Mouse (Mus musculus) midbrain, embryonic 11.5 days (tissue): ENCODE results near the gene Sdha. TPM values are rescaled to one million over a fixed set of nuclear protein-coding genes. Genes with fewer than 3 reads are reported as not detected.

Experiments used
- ATAC-seq: fragments of 200-750 bp; cut with Nextera tagmentation; 2 replicates; pipeline ENCODE4 v1.8.0; 2017; ENCODE audit warnings: moderate TSS enrichment, moderate library complexity; ENCODE audit not compliant: low FRiP score
- DNase-seq: peaks from one replicate; pipeline ENCODE4 v3.0.0; 2015; ENCODE audit warnings: low spot score; ENCODE audit errors: missing footprints
- H3K27ac ChIP-seq: fragments of 300-500 bp; sonication (generic); 2 replicates; pipeline ENCODE4 v1.5.1; 2014; ENCODE audit warnings: low read depth, low read length
- H3K27me3 ChIP-seq: fragments of 300-500 bp; sonication (generic); 2 replicates; pipeline ENCODE4 v1.6.1; 2014; ENCODE audit warnings: mild to moderate bottlenecking, low read length, moderate library complexity, mixed read lengths; ENCODE audit not compliant: control insufficient read depth, insufficient read depth
- H3K36me3 ChIP-seq: fragments of 300-500 bp; sonication (generic); 2 replicates; pipeline ENCODE4 v1.6.1; 2014; ENCODE audit warnings: mild to moderate bottlenecking, low read length, moderate library complexity, mixed read lengths; ENCODE audit not compliant: control insufficient read depth, insufficient read depth
- H3K4me1 ChIP-seq: fragments of 300-500 bp; sonication (generic); 2 replicates; pipeline ENCODE4 v1.6.1; 2014; ENCODE audit warnings: low read length; ENCODE audit not compliant: control insufficient read depth, insufficient read depth
- H3K4me2 ChIP-seq: fragments of 300-500 bp; sonication (generic); 2 replicates; pipeline ENCODE4 v1.6.1; 2014; ENCODE audit warnings: mild to moderate bottlenecking, moderate library complexity
- H3K4me3 ChIP-seq: fragments of 300-500 bp; sonication (generic); 2 replicates; pipeline ENCODE4 v1.5.1; 2014; ENCODE audit warnings: low read depth, low read length
- H3K9ac ChIP-seq: fragments of 300-500 bp; sonication (generic); 2 replicates; pipeline ENCODE4 v1.6.1; 2014; ENCODE audit warnings: low read length
- H3K9me3 ChIP-seq: fragments of 300-500 bp; sonication (generic); 2 replicates; pipeline ENCODE4 v1.6.1; 2016; ENCODE audit warnings: low read length; ENCODE audit not compliant: control insufficient read depth
- WGBS: fragments of 180-500 bp; shearing (Covaris S2); extraction: QIAGEN DNeasy Blood & Tissue Kit; methylation state at CpG from one replicate; pipeline ENCODE4 v1.1.7; 2014; 5-methylcytosine and 5-hydroxymethylcytosine counted together
- polyA plus RNA-seq: library from polyadenylated mRNA; unstranded; fragments of >200 nt; fragmentation: Nextera tagmentation; extraction: Ambion mirVana; gene quantifications from 2 replicates; pipeline ENCODE4 v1.2.1, GENCODE M21; 2014

Gene Sdha
- polyA plus RNA-seq, 1 experiment from 2014 or later: 227 TPM

DNA sequence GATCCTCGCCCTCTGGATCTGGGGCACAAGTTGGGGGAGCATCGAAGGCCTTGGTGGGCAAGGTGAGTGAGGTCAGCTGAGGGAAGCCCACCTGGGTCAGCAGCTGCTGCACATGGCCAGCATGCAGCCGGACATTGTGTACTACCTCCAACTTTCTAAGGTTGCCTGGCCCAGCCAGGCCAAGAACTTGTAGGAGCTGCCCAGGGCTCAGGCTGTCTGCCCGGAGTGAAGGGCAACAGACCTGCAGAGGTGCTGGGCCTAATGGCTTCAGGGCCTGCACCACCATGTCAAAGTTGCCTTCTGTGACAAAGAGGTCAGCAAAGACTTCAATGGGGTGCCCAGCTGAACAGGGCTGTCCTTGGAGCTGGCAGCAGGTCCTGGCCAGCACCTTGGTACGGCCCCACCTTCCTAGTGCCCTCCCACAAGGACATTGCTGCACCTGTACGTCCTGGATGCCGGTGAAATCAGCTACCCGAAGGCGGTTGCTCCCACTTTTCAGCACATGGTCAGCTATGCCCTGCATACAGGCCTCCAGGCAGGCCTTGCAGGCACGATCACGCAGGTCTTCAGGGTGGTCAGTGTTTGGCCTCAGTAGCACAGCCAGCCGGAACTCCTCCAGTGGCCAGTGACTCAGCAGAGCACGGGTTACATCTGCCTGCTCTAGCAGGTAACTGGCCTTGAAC lies 13.2 kb upstream of the Sdha start:
- no peak overlapping the region for H3K9ac ChIP-seq
- peaks cover 2% of the 10 kb centered on the region; the same call in 1 of the 2 replicates for H3K36me3 ChIP-seq
- no peak overlapping the region for H3K27ac ChIP-seq
- DNase-seq: no peak
- no peaks in the 10 kb centered on the region for H3K9me3 ChIP-seq
- H3K4me1 ChIP-seq: no peaks in the 10 kb centered on the region
- H3K4me2 ChIP-seq: no peak overlapping the region
- H3K27me3 ChIP-seq: no peaks in the 10 kb centered on the region
- no peak overlapping the region for H3K4me3 ChIP-seq
- WGBS: 91% methylated on average over 13 of the region's 13 CpGs
- ATAC-seq: no peak; the same call in 1 of the 2 replicates

DNA sequence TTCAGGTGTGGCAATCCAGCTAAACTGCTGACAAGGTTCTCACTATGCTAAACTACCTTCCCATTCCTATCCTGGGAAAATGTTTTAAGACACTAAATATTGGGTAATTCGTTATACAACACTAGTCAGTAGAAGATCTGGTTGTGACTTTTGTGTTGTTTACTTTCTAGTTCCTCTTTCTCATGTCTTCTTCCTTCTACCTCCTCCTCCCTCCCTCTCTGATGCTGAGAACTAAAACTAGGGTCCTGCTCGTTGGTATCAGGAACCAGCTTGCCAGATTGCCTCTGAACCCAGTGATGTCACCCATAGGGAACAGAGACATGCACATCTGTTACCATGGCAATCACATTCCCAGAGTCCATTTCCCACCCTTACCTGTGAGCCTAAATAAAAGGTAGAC lies 12.1 kb upstream of the Sdha start:
- DNase-seq (no peak), ATAC-seq (no peak; the same call in 1 of the 2 replicates)
- no peak overlapping the region for H3K4me2 ChIP-seq
- H3K9ac ChIP-seq: no peak overlapping the region
- no peaks in the 10 kb centered on the region for H3K9me3 ChIP-seq
- no peaks in the 10 kb centered on the region for H3K27me3 ChIP-seq
- H3K4me1 ChIP-seq: no peaks in the 10 kb centered on the region
- peaks cover 2% of the 10 kb centered on the region; the same call in 1 of the 2 replicates for H3K36me3 ChIP-seq
- no peak overlapping the region for H3K27ac ChIP-seq
- no peak overlapping the region for H3K4me3 ChIP-seq
- 71% methylated on average over 2 of the region's 2 CpGs for WGBS

DNA sequence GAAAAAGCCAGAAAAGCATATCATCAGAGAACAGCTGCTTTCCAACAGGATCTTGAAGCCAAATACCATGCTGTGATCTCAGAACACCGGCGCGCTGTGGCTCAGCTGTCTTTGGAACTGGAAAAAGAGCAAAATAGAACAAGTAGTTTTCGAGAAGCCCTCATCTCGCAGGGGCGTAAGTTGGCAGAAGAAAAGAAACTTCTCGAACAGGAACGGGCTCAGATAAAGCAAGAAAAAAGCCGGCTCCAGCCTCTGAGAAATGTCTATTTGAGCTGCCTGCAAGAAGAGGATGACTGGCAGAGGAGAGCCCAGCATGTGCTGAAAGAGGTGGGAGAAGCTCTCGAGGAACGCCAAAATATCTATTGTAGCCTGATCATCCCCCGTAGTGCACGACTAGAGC lies 6.4 kb upstream of the Sdha start:
- DNase-seq: no peak
- ATAC-seq: no peak
- peaks cover 9% of the 10 kb centered on the region for H3K36me3 ChIP-seq
- no peak overlapping the region for H3K4me3 ChIP-seq
- H3K4me1 ChIP-seq: no peaks in the 10 kb centered on the region
- H3K9ac ChIP-seq: no peak overlapping the region
- H3K9me3 ChIP-seq: no peaks in the 10 kb centered on the region
- 96% methylated on average over 13 of the region's 13 CpGs for WGBS
- no peaks in the 10 kb centered on the region for H3K27me3 ChIP-seq
- H3K4me2 ChIP-seq: no peak overlapping the region
- no peak overlapping the region for H3K27ac ChIP-seq

DNA sequence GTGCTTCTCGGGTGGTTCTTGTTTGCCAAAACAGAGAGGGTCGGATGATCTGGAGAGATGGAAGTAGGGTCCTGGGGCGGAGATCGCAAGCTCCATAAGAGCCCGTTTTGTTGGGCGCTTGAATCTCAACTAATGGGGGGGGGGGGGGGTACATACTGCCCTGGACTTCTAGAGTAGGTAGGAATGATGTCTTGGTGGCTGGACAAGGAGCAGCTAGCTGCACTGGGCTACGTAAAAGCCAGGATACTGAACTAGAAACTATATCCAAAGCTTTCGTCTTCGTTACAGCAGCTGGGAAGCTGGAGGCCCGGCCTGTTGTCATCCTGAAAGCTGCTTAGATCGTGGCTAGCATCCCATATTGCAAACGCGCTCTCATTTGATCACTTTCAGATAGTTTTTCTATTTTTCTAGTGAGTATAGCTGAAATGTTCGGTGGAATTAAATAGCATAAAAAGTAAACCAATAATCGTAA lies 391 bp upstream of the Sdha start:
- peak overlapping the region; percentile 75 for H3K4me3 ChIP-seq
- H3K36me3 ChIP-seq: no peaks in the 10 kb centered on the region
- H3K4me1 ChIP-seq: peaks cover 10% of the 10 kb centered on the region; the same call in 1 of the 2 replicates
- ATAC-seq (peak; percentile 72; the same call in 1 of the 2 replicates), DNase-seq (no peak)
- H3K4me2 ChIP-seq: peak overlapping the region; percentile 84
- peak overlapping the region; percentile 90 for H3K9ac ChIP-seq
- H3K9me3 ChIP-seq: no peaks in the 10 kb centered on the region
- H3K27me3 ChIP-seq: no peaks in the 10 kb centered on the region
- 1% methylated on average over 15 of the region's 15 CpGs for WGBS
- no peak overlapping the region; the same call in 1 of the 2 replicates for H3K27ac ChIP-seq

DNA sequence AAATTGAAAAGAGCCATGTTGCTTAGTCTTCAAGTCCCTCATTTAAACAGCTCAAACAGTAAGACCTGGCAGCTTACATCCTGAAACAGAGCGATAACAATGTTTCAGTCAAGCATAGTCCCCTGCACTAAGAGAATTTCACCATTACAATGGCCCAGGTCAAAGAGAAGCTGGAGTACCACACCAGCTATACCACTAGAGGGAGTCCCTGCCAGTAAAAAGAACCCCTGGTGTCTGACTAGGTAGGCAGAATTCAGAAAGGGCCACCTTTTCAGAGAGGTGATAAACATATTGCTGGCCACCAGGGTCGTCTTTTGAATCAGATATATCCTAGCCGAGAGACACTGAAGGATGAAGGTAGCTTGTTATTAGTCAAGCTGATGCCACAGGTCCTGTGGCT lies 9.0 kb downstream of the Sdha start:
- H3K9ac ChIP-seq: no peak overlapping the region
- H3K4me2 ChIP-seq: no peak overlapping the region

DNA sequence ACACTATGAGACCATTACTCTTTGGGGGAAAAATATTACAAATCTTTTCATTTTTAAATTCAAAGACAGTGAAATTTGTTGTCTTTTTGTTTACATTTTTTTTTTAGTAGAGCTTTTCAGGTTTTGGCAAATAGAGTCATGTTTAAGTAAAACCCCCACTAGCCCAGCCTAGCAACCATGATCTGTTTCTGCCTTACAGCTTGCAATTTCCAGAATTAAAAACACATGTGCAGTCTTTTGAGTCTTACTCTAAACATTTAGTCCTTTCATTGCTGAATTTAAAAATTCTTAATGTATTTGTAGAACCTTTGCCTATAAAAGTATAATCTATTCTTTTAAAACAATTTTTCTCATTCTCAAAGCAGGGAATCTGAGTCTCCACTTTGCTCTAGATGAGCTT lies 20.8 kb downstream of the Sdha start:
- H3K36me3 ChIP-seq: peaks cover 17% of the 10 kb centered on the region
- ATAC-seq (no peak), DNase-seq (no peak)
- no peak overlapping the region for H3K4me2 ChIP-seq
- H3K4me3 ChIP-seq: no peak overlapping the region
- no peaks in the 10 kb centered on the region for H3K9me3 ChIP-seq
- no peak overlapping the region for H3K9ac ChIP-seq
- no peaks in the 10 kb centered on the region for H3K27me3 ChIP-seq
- H3K27ac ChIP-seq: no peak overlapping the region
- H3K4me1 ChIP-seq: no peaks in the 10 kb centered on the region

More for the DNA sequence above, 9.0 kb downstream of the Sdha start:
- 0 out of 2 replicates have a peak, but pooled peaks have one; percentile 57 for ATAC-seq
- H3K27ac ChIP-seq: no peak overlapping the region
- no peak overlapping the region for H3K4me3 ChIP-seq
- H3K36me3 ChIP-seq: peaks cover 12% of the 10 kb centered on the region; the same call in 1 of the 2 replicates
- H3K27me3 ChIP-seq: no peaks in the 10 kb centered on the region
- H3K4me1 ChIP-seq: no peaks in the 10 kb centered on the region
- no peaks in the 10 kb centered on the region for H3K9me3 ChIP-seq
- WGBS: 57% methylated on average over 3 of the region's 3 CpGs
- peak; percentile 86 for DNase-seq

DNA sequence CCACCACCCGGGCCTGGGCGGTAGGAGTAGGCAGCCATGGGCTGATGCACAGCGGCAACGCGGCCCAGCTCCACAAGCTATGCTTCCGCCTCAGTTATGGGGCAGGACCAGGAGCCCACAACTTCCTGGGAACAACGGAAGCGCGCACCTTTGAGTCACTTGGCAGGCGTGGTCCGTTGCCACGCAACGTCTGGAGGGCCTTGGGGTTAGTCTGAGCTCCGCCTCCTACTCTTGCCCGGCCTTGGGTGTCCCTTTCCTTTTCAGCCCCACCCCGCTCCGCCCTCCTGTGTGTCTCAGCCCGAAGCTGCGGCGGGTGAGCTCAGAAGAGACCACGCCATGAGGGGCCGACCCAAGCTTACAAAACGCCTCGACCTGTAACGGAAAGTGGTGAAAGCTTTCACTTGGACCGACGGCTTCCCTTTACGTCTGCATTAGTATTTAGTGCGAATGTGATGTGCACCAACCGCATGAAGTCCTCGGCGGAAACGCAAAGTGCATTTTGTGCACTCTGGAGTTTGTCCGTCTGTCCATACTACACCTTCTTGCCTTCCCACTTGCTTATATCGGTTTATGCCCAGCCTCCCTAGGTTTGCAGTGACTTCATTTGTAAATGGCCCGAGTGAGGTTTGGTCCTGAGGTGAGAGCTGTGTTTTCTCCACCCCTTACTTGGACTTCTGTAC lies 32.8 kb downstream of the Sdha start, which contains the start of gene Pdcd6:
Gene Pdcd6, minus strand, starts transcription at position 411 of the 680 bp plus-strand sequence.
- H3K9me3 ChIP-seq: no peaks in the 10 kb centered on the region
- peak within 1 kb of the TSS; percentile 80 for H3K4me2 ChIP-seq
- no peak within 1 kb of the TSS; the same call in 1 of the 2 replicates for H3K27ac ChIP-seq
- DNase-seq (peak; percentile 98), ATAC-seq (peak; percentile 99)
- peak within 1 kb of the TSS; percentile 83 for H3K9ac ChIP-seq
- peak within 1 kb of the TSS; percentile 82 for H3K4me3 ChIP-seq
- H3K27me3 ChIP-seq: no peaks in the 10 kb centered on the region
- WGBS: under 1% methylated on average over 36 of the region's 36 CpGs
- H3K4me1 ChIP-seq: peaks cover 9% of the 10 kb centered on the region
- peaks cover 10% of the 10 kb centered on the region; the same call in 1 of the 2 replicates for H3K36me3 ChIP-seq

DNA sequence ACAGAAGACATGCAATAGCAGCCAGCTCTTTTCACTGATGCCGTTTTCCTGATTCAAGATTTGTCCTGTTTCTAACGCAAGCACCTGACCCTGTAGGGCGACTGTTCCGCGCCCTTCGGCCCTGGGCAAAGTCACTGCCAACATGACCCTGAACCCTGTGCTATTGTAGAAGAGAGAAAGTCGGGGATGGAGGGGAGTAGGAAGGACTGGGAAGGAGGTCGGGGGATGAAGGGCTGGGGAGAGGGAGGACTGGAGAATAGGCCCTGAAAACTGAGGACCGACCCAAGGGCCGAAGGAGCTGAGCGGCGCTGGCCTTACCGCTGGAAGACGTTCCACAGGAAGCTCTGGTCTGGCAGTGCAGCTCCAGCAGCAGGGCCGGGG lies 33.3 kb downstream of the Sdha start:
- DNase-seq (no peak), ATAC-seq (no peak)
- H3K36me3 ChIP-seq: peaks cover 5% of the 10 kb centered on the region; the same call in 1 of the 2 replicates
- H3K9me3 ChIP-seq: no peaks in the 10 kb centered on the region
- H3K9ac ChIP-seq: peak overlapping the region; percentile 83
- H3K4me3 ChIP-seq: peak overlapping the region; percentile 82
- no peaks in the 10 kb centered on the region for H3K27me3 ChIP-seq
- peak overlapping the region; percentile 80 for H3K4me2 ChIP-seq
- H3K4me1 ChIP-seq: peaks cover 9% of the 10 kb centered on the region
- no peak overlapping the region; the same call in 1 of the 2 replicates for H3K27ac ChIP-seq
- WGBS: 3% methylated on average over 15 of the region's 15 CpGs

DNA sequence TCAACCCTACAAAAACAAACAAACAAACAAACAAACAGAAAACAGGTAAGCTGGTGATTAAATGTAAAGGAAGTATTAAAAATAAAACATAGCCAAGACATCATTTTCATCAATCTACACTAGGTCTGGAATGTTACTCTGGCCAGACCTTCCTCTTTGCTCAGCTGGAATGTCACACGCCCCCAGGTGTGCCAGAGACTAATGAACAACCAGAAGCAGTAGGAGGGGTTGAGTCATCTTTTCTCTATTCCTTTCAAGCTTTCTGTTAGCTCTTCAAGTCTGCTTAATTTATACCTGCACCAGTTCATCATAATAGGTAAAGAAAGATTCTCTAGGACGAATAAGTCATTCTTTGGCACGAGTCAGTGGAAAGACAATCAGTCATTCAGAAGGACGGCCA lies 33.7 kb downstream of the Sdha start:
- H3K9me3 ChIP-seq: no peaks in the 10 kb centered on the region
- H3K27ac ChIP-seq: no peak overlapping the region
- H3K4me1 ChIP-seq: peaks cover 9% of the 10 kb centered on the region

More for the DNA sequence above, 33.7 kb downstream of the Sdha start:
- Histone ChIP-seq H3K36me3 (peaks cover 4% of the 10 kb centered on the region; the same call in 1 of the 2 replicates), H3K4me3 (peak overlapping the region; percentile 82), H3K9ac (peak overlapping the region; percentile 83), H3K4me2 (peak overlapping the region; percentile 80), H3K27me3 (no peaks in the 10 kb centered on the region)
- DNase-seq (no peak), ATAC-seq (no peak)
- WGBS: 41% methylated on average over 4 of the region's 4 CpGs
